Mouse (Mus musculus): ENCODE results near the gene Npl.
"Not testable (repeated sequence)": the region's sequence is repeated elsewhere in the genome, so short reads cannot be mapped to it uniquely, and the experiment has no call there.

The Npl gene

DNA sequence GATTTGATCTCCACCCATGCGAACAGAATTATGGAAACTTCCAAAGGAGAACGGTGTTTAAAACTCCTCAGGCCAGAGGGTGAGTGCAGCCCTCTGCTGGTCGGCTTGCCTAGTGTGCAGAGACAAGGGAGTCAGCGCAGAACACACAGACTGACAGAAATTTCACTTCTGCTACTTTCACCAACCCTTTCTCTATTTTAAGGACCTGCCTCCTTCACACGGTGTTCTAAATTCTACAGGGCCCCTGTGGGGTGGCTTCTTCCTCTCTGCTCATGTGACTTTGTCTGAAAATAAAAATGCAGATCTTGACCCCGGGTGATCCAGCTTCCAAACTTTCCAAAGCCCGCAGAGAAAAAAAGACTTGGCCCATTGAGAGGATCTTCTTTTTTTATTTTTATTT, 60.7 kb downstream of the Npl start:
- DNase-seq (ENCODE audit: low spot score in 2 of 2): peak in 1 of 2 experiments; percentile 40

DNA sequence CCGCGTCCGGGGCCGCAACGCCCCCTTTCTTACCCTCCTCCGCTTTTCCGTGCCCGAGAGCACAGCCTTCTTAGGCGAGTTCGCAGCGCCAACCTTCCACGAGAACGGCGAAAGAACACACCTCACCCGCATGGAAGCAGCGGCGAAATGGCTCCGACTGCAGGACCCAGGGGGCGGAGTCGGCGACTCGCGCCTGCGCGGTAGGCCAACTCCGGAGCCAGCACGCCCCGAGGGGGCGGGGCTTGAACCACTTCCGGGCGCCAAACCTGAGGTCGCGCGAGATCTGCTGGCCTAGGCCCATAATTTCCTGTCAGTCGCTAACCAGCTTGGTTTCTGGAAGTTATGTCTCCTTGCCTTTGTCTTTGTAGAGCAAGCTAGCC, 62.4 kb downstream of the Npl start, which contains the start of gene Dhx9:
Gene Dhx9, minus strand, starts transcription at position 161 of the 380 bp plus-strand sequence.
- DNase-seq (ENCODE audit: low spot score in 2 of 2): peak; percentile 94 to 98

DNA sequence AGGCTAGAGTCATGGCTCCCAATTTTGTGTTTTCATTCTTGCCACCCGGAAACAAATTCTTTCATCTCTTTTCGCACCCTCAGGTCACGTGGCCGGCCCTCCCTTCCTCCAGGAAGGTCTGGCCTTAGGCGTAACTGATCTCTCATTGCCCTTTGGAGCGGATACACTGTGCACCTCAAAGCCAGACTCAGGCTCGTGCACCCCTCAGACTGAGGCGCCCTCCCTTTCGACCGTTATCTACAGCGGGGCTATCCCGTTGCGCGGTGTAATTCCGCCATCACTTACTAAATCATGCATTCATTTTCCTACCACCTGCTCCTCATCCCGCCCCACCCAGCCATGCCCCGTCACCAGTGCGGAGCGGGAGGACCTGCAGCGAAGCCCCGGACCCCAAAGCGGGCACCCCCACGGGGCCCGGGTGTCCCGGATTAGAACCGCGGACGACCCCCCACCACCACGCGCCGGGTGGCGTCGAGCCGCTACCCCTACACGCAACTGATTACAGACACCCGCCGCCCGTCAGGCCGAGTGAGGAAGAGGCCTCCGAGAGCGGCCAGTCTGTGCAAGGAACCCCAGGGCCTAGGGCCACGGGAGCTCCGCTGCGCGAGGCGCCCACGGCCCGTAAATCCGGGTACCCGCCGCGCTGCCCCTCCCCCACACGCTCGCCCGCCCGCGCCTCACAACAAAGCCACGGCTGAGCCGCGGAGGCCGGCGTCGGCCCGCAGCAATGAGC, 62.9 kb downstream of the Npl start:
- peak; percentile 19 to 29 for DNase-seq (ENCODE audit: low spot score in 2 of 2)

DNA sequence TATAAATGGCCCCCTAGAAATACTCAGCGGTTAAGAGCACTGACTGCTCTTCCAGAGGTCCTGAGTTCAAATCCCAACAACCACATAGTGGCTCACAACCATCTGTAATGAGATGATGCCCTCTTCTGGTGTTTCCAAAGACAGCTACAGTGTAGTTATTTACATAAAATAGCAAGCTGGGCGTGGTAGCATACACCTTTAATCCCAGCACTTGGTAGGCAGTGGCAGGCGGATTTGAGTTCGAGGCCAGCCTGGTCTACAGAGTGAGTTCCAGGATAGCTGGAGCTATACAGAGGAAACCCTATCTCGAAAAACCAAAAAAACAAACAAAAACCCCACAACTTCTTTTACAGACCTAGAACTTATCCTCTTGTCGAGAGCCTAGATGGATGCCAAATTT, 63.7 kb downstream of the Npl start:
- DNase-seq (ENCODE audit: low spot score in 2 of 2): not testable (repeated sequence)

DNA sequence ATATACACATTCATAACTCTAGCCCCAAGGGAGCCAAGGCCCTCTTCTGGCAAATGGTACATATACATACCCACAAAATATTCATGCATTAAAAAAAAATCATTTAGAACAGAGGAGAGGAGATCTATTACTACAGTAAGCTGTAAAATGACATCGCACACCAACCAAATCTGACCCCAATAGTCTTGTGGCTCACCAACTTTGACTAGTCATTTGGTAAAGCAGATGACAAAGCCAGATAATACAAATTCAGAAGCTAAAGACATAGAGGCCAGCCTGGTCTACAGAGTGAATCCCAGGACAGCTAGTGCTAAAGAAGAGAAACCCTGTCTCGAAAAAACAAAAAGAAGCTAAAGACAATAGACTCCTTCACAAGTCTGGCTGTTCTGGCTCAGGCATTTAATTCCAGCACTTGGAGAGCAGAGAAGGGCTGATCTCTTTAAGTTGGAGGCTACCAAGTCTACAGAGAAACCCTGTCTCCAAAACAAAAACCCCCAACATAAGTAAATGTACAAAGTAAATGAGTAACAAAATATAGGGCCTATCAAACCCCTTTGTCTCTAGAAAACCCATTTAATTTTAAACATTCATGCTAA, 64.5 kb downstream of the Npl start:
- no peak for DNase-seq (ENCODE audit: low spot score in 2 of 2)

DNA sequence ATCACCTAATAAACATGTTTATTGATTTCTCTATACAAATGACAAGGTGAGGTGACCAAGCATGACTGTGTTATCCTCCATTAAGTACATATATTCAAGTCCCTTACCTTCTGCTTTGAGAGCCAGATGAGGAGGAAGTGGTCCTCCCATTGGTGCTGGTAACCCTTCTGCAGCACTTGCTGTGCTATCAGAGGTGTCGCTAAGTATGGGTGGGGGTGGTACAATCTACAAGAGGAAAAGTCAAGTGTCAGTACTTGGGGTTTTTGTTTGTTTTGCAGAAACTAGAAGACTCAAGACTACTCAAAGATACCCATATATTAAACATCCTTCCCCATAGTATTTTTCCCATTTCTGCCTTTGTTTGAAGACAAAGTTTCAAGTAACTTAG, 68.8 kb downstream of the Npl start:
- no peak for DNase-seq (ENCODE audit: low spot score in 2 of 2)

DNA sequence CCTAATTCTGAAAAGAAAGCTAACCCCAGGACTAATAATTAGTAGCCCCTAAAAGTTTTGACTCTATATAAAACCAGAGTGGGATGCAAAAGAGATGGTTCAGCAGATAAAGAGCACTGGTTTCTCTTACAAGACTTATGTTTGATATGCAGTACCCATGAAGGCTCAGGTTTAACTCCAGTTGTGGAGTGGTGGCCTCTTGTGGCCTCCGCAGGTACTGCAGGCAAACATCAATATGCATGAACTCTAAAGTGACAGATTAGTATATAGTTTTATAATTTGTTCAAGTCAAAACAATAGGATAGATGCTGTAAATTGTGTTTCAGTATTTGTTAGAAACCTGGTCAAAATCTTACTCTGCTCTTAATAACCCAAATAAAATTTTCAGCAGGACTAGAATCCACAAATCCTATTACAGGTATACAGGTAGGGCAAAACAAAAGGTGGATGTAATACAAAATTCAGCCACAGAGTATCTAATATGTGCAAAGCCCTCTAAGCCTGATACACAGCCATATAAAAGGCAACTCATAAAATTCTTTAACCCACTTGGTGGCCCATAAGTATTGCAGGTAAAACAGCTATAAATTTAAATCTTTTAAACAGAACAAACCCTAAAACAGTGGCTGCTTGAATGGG, 69.3 kb downstream of the Npl start:
- peak in 1 of 2 experiments; percentile 72 for DNase-seq (ENCODE audit: low spot score in 2 of 2)

DNA sequence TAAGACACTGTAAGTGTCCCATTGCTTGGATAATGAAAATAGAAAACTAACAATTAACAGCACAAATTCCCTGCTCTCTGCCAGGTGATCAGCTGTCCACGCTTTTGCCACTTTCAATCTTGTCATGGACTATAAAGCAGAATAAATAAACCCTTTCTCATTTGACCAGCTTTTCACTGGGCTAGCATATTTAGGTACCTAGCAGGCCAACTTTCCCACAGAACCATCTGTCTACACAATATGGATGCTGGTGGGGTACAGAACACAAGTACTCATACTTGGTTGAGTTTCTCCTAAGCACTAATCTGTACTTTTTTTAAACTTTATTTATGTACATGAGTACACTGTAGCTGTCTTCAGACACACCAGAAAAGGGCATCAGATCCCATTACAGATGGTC, 70.5 kb downstream of the Npl start:
- no peak for DNase-seq (ENCODE audit: low spot score in 2 of 2)

DNA sequence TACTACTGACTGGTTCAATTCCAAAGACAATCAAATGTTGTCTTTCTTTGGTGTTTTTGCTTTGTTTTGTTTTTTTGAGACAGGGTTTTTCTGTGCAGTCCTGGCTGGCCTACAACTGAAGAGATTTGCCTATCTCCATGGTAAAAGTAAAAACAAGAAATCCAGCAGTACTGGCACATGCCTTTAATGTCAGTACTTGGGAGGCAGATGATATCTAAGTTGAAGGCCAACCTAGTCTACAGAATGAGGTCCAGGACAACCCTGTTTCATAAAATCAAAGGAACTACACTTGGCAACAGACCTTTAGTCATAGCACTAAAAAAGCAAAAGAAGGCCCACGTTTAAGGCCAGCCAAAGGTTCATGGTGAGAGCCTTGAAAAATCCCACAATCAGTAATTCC, 88.0 kb downstream of the Npl start:
- DNase-seq (ENCODE audit: low spot score in 2 of 2): no peak

DNA sequence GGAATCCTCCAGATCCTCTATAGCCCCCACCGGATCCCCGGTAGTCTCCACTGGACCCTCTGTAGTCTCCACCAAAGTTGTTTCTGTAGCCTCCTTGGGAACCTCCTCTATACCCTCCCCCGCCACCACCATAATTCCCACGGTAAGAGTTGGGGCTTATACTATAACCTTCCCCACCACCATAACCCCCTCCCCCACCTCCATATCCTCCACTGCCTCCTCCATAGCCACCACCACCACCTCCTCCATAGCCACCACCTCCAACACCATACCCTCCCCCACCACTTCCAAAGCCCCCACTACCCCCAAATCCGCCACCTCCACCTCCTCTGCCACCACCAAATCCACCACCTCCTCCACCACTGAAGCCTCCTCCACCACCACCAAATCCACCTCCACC, 93.7 kb downstream of the Npl start:
- DNase-seq (ENCODE audit: low spot score in 2 of 2): no peak

DNA sequence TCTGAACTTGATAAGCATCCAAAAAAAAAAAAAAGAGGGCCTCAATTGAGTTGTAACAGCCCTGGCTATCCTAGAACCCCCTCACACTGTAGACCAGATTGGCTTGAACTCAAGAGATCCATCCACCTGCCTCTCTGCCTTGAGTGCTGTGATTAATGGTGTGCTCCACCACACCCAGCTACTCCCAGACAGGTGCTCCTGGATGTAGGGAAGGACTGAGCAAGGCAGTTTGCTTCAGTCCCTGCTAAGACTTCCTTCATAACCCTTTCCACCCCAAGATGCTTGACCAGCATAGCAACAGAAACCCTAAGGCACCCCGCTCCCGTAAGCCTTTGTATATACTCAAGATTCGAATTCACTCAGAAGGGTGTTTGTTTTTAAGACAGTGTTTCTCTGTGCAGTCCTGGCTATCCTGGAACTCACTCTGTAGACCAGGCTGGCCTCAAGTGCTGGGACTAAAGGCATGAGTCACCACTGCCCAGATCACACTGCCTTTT, 96.7 kb downstream of the Npl start:
- DNase-seq (ENCODE audit: low spot score in 2 of 2): no peak

All from frontal cortex, postnatal 14 days (tissue).